Mouse (Mus musculus) lung, adult 2 months (tissue): ENCODE results near the gene Tpra1.
A peak's percentile ranks its signal among the peaks of the same experiment; 100 is the strongest.

Experiments
- CTCF ChIP-seq: fragments of 200-500 bp; IDR thresholded peaks from 2 replicates; pipeline ENCODE4 v1.5.1; 2011; ENCODE audit warnings: mild to moderate bottlenecking, low read length, control low read depth; ENCODE audit not compliant: insufficient read depth
- POLR2A ChIP-seq: fragments of 200-500 bp; IDR thresholded peaks from 2 replicates; pipeline ENCODE4 v1.6.1; 2011; ENCODE audit warnings: low read depth, mild to moderate bottlenecking, control low read depth, low read length, borderline replicate concordance; ENCODE audit errors: extremely low read depth

DNA sequence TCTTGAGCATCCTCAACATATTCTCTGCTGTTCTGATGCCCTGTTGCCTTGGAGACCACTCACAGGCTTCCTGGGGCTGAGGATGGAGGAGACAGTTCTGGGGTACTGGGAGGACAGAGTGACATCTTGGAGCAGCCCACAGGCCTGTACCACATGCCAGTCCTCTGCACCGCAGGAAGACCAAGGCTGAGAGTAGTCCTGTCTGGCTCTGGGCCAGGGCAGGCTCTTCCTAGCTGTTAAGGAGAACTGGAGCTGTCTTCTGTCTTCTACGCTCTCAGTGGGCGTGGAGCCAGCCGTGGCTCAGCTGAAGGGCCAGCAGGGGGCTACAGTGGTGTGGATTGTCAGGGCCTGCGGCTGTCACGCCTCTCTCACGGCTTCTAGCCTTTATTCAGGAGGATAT is 57.8 kb downstream of the Tpra1 start:
- TF ChIP-seq CTCF = peak; percentile 51
- TF ChIP-seq POLR2A = no peak
